Mouse (Mus musculus) G1E (cell line): ENCODE results near the gene Aurkaip1. TPM values are rescaled to one million over a fixed set of nuclear protein-coding genes. Genes with fewer than 3 reads are reported as not detected.

ENCODE experiments used
- ATAC-seq: 2 replicates; pipeline ENCODE4 v1.8.0; 2016; ENCODE audit warnings: mild to moderate bottlenecking; ENCODE audit not compliant: insufficient number of reproducible peaks, poor library complexity, low FRiP score, severe bottlenecking; ENCODE audit errors: extremely low read depth
- DNase-seq: peaks from one replicate; pipeline ENCODE4 v3.0.0; 2012; ENCODE audit warnings: low spot score
- H3K27me3 ChIP-seq: 2 replicates; pipeline ENCODE4 v1.6.1; 2012; ENCODE audit warnings: mild to moderate bottlenecking, low read length, inconsistent platforms; ENCODE audit not compliant: insufficient read depth
- H3K36me3 ChIP-seq: replicated peaks from 2 replicates; pipeline ENCODE3; 2012; ENCODE audit warnings: mild to moderate bottlenecking, inconsistent platforms
- H3K4me1 ChIP-seq: 2 replicates; pipeline ENCODE4 v1.6.1; 2012; ENCODE audit warnings: low read depth, low read length, inconsistent platforms, mixed read lengths; ENCODE audit not compliant: insufficient read depth
- H3K4me3 ChIP-seq: 2 replicates; pipeline ENCODE4 v1.5.1; 2012; ENCODE audit warnings: low read depth, mild to moderate bottlenecking, inconsistent platforms, low read length, moderate library complexity, mixed read lengths
- H3K9me3 ChIP-seq: replicated peaks from 2 replicates; pipeline ENCODE4 v1.6.1; 2012; ENCODE audit warnings: inconsistent platforms
- CTCF ChIP-seq: IDR thresholded peaks from 2 replicates; pipeline ENCODE4 v1.5.1; 2012; ENCODE audit warnings: low read depth, low read length, inconsistent platforms, mixed read lengths
- GATA1 ChIP-seq: IDR thresholded peaks from 2 replicates; pipeline ENCODE4 v1.6.1; 2012; ENCODE audit warnings: borderline replicate concordance, low read length, inconsistent platforms, mixed read lengths
- GATA2 ChIP-seq: IDR thresholded peaks from 2 replicates; pipeline ENCODE4 v1.6.1; 2012; ENCODE audit warnings: low read depth, low read length, inconsistent platforms, borderline replicate concordance
- POLR2AphosphoS5 ChIP-seq: IDR thresholded peaks from 2 replicates; pipeline ENCODE4 v1.6.1; 2012; ENCODE audit warnings: low read depth, low read length, inconsistent platforms; ENCODE audit not compliant: insufficient replicate concordance
- TAL1 ChIP-seq: conservative IDR thresholded peaks from 2 replicates; pipeline ENCODE4 v1.6.1; 2012; ENCODE audit warnings: low read depth, low read length, inconsistent platforms, mixed read lengths
- polyA plus RNA-seq: library from polyadenylated mRNA; stranded (reverse); fragments of >175 nt; gene quantifications from 2 replicates; pipeline ENCODE4 v1.2.3, GENCODE M21; 2012
- total RNA-seq, 2 experiments: library from RNA; stranded (forward) in 1 of 2; stranded (reverse) in 1 of 2; fragments of 200-1000 nt in 1 of 2; fragments of >200 nt in 1 of 2; fragmentation: Nextera tagmentation in 1 of 2; gene quantifications; 2 replicates each; pipeline ENCODE4 v1.2.3; 2014 to 2017

Gene Aurkaip1
- total and polyA plus RNA-seq, 3 experiments, result 155 to 293 (median 160) TPM

GRCm38 (mm10) chr4:155803340-155804041 lies 27.6 kb upstream of the Aurkaip1 start:
- no peak for TF ChIP-seq POLR2AphosphoS5
- no peak for TF ChIP-seq TAL1
- TF ChIP-seq GATA2, result no peak
- no peak for TF ChIP-seq CTCF
- peak; percentile 94 for ATAC-seq
- peak overlapping the region; percentile 88 for H3K4me3 ChIP-seq

DNA sequence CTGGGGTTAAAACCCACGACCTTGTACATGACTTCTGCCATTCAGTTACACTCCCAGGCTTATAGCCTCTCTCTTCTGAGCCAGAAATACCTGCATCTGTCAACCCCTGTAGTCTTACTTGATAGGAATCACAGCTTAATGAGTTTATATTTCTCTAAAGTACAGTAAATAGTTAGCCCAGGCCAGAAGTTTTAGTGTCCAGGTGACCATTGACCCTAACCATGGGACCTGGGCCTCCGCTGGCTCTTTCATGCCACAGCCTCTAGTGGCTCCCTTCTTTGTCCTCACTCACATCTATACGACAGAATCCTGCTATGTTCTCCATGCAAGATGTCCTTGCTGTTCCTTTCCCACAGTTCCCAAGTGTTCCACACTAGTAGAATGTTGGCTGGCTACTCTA lies 23.2 kb upstream of the Aurkaip1 start:
- DNase-seq (no peak), ATAC-seq (no peak)
- H3K4me3 ChIP-seq, result no peak overlapping the region
- no peaks in the 10 kb centered on the region for H3K9me3 ChIP-seq
- TF ChIP-seq POLR2AphosphoS5 (no peak), TAL1 (no peak)
- no peaks in the 10 kb centered on the region for H3K27me3 ChIP-seq
- peaks cover 75% of the 10 kb centered on the region for H3K36me3 ChIP-seq
- peaks cover 42% of the 10 kb centered on the region for H3K4me1 ChIP-seq

More at GRCm38 (mm10) chr4:155803340-155804041, 27.6 kb upstream of the Aurkaip1 start:
- Histone ChIP-seq H3K4me1 (peaks cover 37% of the 10 kb centered on the region), H3K27me3 (peaks cover 7% of the 10 kb centered on the region), H3K36me3 (peaks cover 41% of the 10 kb centered on the region), H3K9me3 (no peaks in the 10 kb centered on the region)
- DNase-seq, result peak; percentile 77

- Histone ChIP-seq H3K4me1 (peaks cover 43% of the 10 kb centered on the region), H3K9me3 (no peaks in the 10 kb centered on the region), H3K4me3 (peak within 1 kb of the TSS; percentile 92), H3K27me3 (no peaks in the 10 kb centered on the region), H3K36me3 (peaks cover 85% of the 10 kb centered on the region)
- ATAC-seq (peak; percentile 98), DNase-seq (peak; percentile 90)
- no peak for TF ChIP-seq POLR2AphosphoS5
- no peak for TF ChIP-seq GATA1
- no peak for TF ChIP-seq CTCF
- TF ChIP-seq TAL1, result no peak
- no peak for TF ChIP-seq GATA2
Measured at GRCm38 (mm10) chr4:155811929-155812664, 19.0 kb upstream of the Aurkaip1 start, which contains the start of gene Ccnl2. Ccnl2 (plus strand) TSS chr4:155812489.

DNA sequence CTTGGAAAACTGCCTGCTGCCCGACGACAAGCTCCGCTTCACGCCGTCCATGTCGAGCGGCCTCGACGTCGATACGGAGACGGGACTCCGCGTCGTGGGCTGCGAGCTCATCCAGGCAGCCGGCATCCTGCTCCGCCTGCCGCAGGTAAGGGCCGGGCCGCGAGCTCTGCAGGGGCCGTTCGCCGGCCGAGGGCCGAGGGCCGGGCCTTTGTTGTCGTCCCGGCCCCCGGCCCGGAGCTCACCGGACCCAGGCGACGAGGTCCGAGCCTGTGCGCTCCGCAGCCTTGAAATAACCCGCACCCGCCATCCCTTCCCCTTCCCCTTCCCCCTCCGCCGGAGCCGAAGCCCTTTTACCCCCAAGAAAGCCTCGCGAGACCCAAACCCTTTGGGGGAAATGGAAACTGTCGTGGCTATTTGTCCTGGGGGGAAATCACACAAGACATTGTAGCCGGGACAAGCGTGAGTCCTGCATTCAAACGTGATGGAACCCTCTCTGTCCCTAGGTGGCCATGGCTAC lies 18.3 kb upstream of the Aurkaip1 start:
- peak overlapping the region; percentile 92 for H3K4me3 ChIP-seq
- H3K27me3 ChIP-seq, result no peaks in the 10 kb centered on the region
- TF ChIP-seq TAL1 (no peak), GATA1 (no peak), POLR2AphosphoS5 (no peak), CTCF (no peak), GATA2 (no peak)
- H3K9me3 ChIP-seq, result no peaks in the 10 kb centered on the region
- ATAC-seq (no peak), DNase-seq (peak; percentile 60)
- peaks cover 85% of the 10 kb centered on the region for H3K36me3 ChIP-seq
- H3K4me1 ChIP-seq, result peaks cover 48% of the 10 kb centered on the region

- no peak for ATAC-seq
- Histone ChIP-seq H3K9me3 (no peaks in the 10 kb centered on the region), H3K36me3 (peaks cover 92% of the 10 kb centered on the region), H3K4me3 (no peak overlapping the region), H3K4me1 (peaks cover 46% of the 10 kb centered on the region), H3K27me3 (no peaks in the 10 kb centered on the region)
- TF ChIP-seq GATA1, result no peak
- no peak for TF ChIP-seq GATA2
- no peak for TF ChIP-seq CTCF
- TF ChIP-seq POLR2AphosphoS5, result no peak
- no peak for TF ChIP-seq TAL1
- DNase-seq, result no peak
Measured at GRCm38 (mm10) chr4:155817533-155817932, 13.5 kb upstream of the Aurkaip1 start.

GRCm38 (mm10) chr4:155821025-155821424 lies 10.0 kb upstream of the Aurkaip1 start:
- Histone ChIP-seq H3K9me3 (no peaks in the 10 kb centered on the region), H3K4me1 (peaks cover 36% of the 10 kb centered on the region), H3K27me3 (no peaks in the 10 kb centered on the region), H3K36me3 (peaks cover 97% of the 10 kb centered on the region), H3K4me3 (no peak overlapping the region)
- TF ChIP-seq TAL1 (no peak), GATA1 (no peak), POLR2AphosphoS5 (no peak), GATA2 (no peak), CTCF (no peak)
- no peak for DNase-seq
- ATAC-seq, result no peak
